Mouse (Mus musculus): ENCODE results near the gene Morc2a. TPM values are rescaled to one million over a fixed set of nuclear protein-coding genes. Genes with fewer than 3 reads are reported as not detected.

Gene Morc2a
- polyA plus RNA-seq, 1 experiment from 2014 or later, result 32.1 TPM

DNA sequence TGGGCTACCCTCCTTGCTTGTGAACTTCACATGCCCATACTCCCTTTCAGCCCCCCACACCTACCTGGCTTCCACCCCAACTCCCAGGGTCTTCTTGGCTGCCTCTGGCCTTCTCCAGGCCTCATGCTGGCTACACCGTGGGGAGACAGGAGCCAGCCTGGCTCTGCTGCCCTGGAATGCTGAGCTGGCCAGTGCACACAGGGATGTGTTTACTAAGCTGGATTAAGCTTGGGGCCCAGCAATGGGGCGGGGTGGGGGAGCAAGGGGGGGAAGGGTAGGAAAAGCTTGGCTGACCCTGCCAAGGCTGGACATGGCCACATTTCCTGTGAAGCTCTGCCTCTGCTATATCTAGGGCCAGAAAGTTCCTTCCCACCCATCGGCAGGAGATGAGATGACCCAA lies 73.0 kb downstream of the Morc2a start:
- WGBS, result 59% methylated on average over 3 of the region's 3 CpGs
- Histone ChIP-seq H3K9me3 (no peaks in the 10 kb centered on the region), H3K27ac (replicated peaks) (no peak overlapping the region), H3K27me3 (no peaks in the 10 kb centered on the region), H3K4me2 (no peak overlapping the region), H3K36me3 (no peaks in the 10 kb centered on the region), H3K4me3 (no peak overlapping the region), H3K9ac (no peak overlapping the region), H3K4me1 (replicated peaks) (peaks cover 29% of the 10 kb centered on the region)
- no peak for ATAC-seq (ENCODE audit: low FRiP score, low read depth)

DNA sequence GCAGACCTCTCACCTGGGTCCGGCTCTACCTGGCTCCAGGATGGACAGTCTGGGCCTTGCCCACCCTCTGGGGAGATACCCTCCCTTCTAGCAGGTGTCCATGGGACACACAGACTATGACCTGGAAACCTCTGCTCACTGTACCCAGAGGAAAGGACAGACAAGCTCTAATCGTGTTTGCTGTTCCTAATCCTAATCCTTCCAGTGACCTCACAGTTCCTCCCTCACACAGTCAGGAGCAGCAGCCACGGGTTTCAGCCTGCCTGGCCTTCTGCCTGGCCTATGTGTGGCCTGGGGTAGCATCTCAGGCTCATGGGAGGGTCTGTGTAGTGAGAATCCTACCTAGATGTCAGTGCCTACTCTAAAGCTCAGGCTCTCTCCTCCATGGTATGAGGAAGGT lies 73.9 kb downstream of the Morc2a start:
- WGBS, result 64% methylated on average over 3 of the region's 3 CpGs
- Histone ChIP-seq H3K27me3 (no peaks in the 10 kb centered on the region), H3K27ac (replicated peaks) (no peak overlapping the region), H3K4me3 (no peak overlapping the region), H3K4me1 (replicated peaks) (peaks cover 29% of the 10 kb centered on the region), H3K4me2 (no peak overlapping the region), H3K36me3 (no peaks in the 10 kb centered on the region), H3K9me3 (no peaks in the 10 kb centered on the region), H3K9ac (no peak overlapping the region)
- no peak for ATAC-seq (ENCODE audit: low FRiP score, low read depth)

DNA sequence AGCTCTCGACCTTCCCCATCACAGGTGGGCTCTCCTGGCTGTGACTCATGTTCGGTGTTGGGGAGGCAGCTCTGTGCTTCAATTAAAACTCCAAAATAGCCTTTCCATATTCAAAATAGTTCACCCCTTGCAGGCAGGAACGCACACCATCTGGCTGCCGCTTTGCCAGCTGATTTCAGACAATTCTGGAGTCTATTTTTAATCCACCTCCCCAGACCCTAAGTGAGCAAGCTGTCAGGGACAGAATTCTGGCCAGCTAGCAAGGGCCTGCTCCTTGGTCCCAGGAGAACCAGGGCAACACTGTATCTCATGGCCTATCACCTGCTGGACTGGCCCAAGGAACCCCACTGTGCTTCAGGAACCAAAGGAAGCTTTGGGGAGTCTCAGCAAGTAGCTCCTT lies 74.9 kb downstream of the Morc2a start:
- H3K4me1 ChIP-seq (replicated peaks), result peaks cover 29% of the 10 kb centered on the region
- no peaks in the 10 kb centered on the region for H3K36me3 ChIP-seq
- no peaks in the 10 kb centered on the region for H3K9me3 ChIP-seq
- H3K27me3 ChIP-seq, result no peaks in the 10 kb centered on the region
- H3K4me2 ChIP-seq, result no peak overlapping the region
- H3K4me3 ChIP-seq, result no peak overlapping the region
- no peak overlapping the region for H3K9ac ChIP-seq
- H3K27ac ChIP-seq (replicated peaks), result no peak overlapping the region
- 55% methylated on average over 4 of the region's 4 CpGs for WGBS
- ATAC-seq (ENCODE audit: low FRiP score, low read depth), result no peak

DNA sequence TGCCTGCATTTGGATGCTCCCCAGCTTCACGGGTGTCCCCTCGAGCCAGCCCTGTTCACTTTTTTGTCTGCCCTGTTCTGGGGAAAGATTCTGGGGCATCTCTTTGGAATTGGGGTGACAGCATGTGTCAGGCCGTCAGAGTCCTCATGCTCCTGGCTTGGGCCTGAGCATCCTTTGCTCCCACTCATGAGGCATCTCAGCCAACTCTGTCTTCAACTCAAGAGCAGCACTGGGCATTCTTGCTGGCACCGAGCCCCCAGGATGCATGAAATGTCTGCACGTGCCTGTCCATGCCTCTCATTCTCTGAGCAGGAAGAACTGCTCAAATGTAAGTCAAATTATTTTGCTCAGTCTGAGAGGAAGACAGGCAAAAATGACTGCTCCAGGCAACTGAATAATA lies 75.7 kb downstream of the Morc2a start:
- no peak for ATAC-seq (ENCODE audit: low FRiP score, low read depth)
- H3K4me1 ChIP-seq (replicated peaks), result peaks cover 29% of the 10 kb centered on the region
- H3K9ac ChIP-seq, result no peak overlapping the region
- H3K4me2 ChIP-seq, result no peak overlapping the region
- 0 out of 2 replicates have a peak overlapping the region, but pooled peaks have one; percentile 20 for H3K27ac ChIP-seq (replicated peaks)
- no peaks in the 10 kb centered on the region for H3K27me3 ChIP-seq
- no peak overlapping the region for H3K4me3 ChIP-seq
- 62% methylated on average over 5 of the region's 5 CpGs for WGBS
- no peaks in the 10 kb centered on the region for H3K36me3 ChIP-seq
- H3K9me3 ChIP-seq, result no peaks in the 10 kb centered on the region

DNA sequence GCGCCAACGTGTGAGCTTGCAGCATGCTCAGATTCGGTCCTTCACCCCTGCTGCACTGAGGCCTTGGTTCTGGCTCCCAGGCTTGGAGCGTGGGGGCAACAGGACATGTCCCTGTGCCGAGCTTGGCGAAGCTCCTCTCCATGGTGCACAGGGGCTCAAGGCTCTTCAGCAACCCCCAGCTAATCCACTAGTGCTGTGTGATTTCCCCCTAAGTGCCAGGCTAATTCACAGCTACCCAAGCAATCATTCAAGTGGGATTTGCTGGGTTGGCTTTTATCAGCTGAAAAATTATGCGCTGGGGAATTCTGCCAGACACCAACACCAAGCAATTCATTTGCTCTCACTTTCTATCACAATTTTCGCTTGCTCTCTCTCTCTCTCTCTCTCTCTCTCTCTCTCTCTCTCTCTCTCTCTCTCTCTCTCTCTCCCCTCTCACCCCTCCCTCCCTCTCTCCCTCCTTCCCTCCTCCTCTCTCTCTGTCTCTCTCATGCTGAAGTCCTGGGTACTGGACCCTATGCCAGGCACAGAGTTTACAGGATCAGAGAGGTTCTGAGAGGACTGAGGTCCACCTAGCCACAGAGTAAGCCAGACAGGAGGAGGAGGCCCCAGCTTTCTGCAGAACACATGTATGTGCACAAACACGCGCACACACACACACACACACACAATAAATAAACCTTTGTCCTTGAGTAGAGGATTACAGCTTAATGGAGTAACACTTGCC lies 76.5 kb downstream of the Morc2a start:
- Histone ChIP-seq H3K4me2 (no peak overlapping the region), H3K27me3 (no peaks in the 10 kb centered on the region), H3K9ac (no peak overlapping the region), H3K36me3 (no peaks in the 10 kb centered on the region), H3K27ac (replicated peaks) (peak overlapping the region; percentile 64; the same call in 1 of the 2 replicates), H3K4me3 (no peak overlapping the region), H3K4me1 (replicated peaks) (peaks cover 29% of the 10 kb centered on the region), H3K9me3 (no peaks in the 10 kb centered on the region)
- ATAC-seq (ENCODE audit: low FRiP score, low read depth), result 0 out of 2 replicates have a peak, but pooled peaks have one; percentile 24
- WGBS, result 50% methylated on average over 10 of the region's 10 CpGs

DNA sequence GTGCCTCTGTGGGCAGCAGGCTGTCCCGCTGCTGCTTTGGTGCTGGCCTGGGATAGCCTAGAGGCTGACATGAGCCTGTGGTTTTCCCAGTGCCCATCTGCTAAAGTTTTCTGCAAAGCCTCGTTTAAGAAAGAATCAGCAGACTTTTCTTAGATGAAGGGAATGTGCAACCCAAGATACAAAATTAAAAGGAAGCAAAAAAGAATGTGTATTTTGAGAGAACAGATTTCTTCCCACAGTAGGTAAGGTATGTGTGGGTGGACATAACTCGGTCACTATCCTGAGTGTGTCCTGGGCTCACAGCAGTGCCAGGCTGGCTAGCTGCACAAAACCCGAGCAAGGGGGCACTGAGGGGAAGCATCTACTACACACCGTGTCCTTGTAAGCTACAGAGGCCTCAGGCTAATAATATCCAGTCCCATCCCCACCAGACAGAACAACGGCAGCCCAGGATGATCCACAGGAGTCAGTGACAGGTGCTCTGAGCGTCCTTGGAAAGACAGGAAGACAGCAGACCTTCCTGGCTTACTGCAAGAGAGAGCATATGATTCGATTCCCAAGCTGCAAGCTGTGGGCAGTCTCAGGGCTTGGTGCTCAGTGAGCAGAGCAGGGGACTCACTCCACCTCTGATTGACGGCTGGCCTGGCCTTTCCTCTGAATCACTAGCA lies 78.6 kb downstream of the Morc2a start:
- Histone ChIP-seq H3K4me3 (no peak overlapping the region), H3K4me1 (replicated peaks) (peaks cover 29% of the 10 kb centered on the region), H3K9ac (no peak overlapping the region)

DNA sequence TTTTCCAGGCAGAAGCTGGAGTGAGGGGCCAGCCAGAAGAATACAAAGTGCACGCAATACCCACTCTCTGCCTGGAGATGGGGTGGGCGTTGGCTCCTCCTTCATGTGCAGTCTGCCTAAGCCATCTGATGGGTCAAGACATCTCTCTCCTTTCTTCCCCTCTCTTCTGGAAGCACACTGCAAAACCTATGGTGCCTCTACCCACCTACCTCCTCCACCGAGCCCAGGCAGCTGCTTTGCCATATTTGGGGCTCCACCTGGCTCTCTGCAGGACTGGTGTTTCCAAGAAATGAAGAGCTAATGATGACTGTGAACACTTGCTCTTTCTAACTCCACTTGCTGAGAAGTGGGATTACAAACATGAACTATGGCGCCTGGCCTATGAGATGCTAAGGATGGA lies 82.5 kb downstream of the Morc2a start:
- WGBS, result 93% methylated on average over 4 of the region's 4 CpGs
- no peaks in the 10 kb centered on the region for H3K9me3 ChIP-seq
- H3K27me3 ChIP-seq, result no peaks in the 10 kb centered on the region
- no peak overlapping the region for H3K9ac ChIP-seq
- ATAC-seq (ENCODE audit: low FRiP score, low read depth), result no peak
- no peak overlapping the region for H3K27ac ChIP-seq (replicated peaks)
- no peak overlapping the region for H3K4me3 ChIP-seq
- H3K4me1 ChIP-seq (replicated peaks), result peaks cover 16% of the 10 kb centered on the region
- no peak overlapping the region for H3K4me2 ChIP-seq
- no peaks in the 10 kb centered on the region for H3K36me3 ChIP-seq

More for the DNA sequence above, 78.6 kb downstream of the Morc2a start:
- H3K9me3 ChIP-seq, result no peaks in the 10 kb centered on the region
- no peaks in the 10 kb centered on the region for H3K36me3 ChIP-seq
- no peak for ATAC-seq (ENCODE audit: low FRiP score, low read depth)
- H3K27me3 ChIP-seq, result no peaks in the 10 kb centered on the region
- H3K27ac ChIP-seq (replicated peaks), result no peak overlapping the region
- H3K4me2 ChIP-seq, result no peak overlapping the region
- 72% methylated on average over 9 of the region's 9 CpGs for WGBS

DNA sequence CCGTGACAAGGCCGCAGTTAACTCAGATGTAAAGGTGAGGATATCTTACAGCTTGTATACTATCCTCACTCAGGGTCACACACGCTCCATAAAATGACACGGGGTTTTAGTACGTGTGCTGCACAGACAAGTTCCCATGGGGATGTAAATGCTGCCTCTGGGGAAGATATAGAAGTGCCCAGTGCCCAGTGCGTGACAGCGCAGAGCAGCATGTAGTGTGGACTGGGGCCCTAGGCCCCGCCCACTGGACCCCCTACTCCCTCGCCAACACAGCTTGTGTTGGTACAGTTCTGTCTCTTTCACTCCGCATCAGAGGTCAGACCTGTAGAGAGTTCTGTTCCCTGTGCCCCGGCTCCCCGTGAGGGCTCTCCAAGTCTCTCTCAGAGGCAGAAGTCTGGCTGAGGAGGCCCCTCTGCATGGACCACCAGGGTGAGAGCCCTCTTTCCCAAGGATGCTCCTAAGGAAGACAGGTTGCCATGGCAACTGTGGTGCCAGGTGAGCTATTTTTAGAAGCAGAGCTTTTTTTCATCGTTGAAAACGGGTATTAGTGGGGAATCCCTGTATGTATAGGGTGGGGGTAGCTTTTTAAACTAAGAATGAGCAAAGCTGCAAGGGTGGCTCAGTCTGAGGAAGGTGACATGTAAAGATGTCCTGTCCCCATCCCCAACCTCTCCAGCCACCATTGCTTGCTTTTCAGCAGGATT lies 85.1 kb downstream of the Morc2a start:
- Histone ChIP-seq H3K27me3 (no peaks in the 10 kb centered on the region), H3K4me2 (peak overlapping the region; percentile 25), H3K4me3 (no peak overlapping the region), H3K9ac (no peak overlapping the region), H3K4me1 (replicated peaks) (peaks cover 16% of the 10 kb centered on the region), H3K27ac (replicated peaks) (peak overlapping the region; percentile 82), H3K9me3 (no peaks in the 10 kb centered on the region), H3K36me3 (no peaks in the 10 kb centered on the region)
- WGBS, result 55% methylated on average over 14 of the region's 14 CpGs
- peak; percentile 76 for ATAC-seq (ENCODE audit: low FRiP score, low read depth)

DNA sequence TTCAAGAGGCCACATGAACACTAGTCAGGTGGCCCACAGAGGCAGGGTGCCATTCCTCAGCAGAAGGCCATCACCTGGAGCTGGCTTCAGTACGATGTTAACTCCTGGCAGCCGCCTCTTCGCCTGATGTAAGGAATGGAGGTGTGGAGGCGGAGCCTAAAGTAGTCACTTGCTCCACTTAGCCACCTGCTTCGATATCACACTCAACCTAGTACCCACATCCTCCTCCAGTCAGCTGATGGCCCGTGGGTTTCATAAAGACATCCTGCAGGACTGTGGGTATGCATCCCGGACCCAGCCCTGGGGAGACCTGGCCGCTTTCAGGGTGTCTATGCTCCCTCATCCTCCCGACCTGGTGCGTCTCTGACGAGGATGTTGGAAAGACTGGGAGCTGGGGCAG lies 86.7 kb downstream of the Morc2a start:
- peaks cover 16% of the 10 kb centered on the region for H3K4me1 ChIP-seq (replicated peaks)
- ATAC-seq (ENCODE audit: low FRiP score, low read depth), result no peak
- 84% methylated on average over 11 of the region's 11 CpGs for WGBS
- H3K36me3 ChIP-seq, result no peaks in the 10 kb centered on the region
- H3K4me2 ChIP-seq, result no peak overlapping the region
- no peak overlapping the region for H3K27ac ChIP-seq (replicated peaks)
- H3K27me3 ChIP-seq, result no peaks in the 10 kb centered on the region
- H3K4me3 ChIP-seq, result no peak overlapping the region
- H3K9me3 ChIP-seq, result no peaks in the 10 kb centered on the region
- H3K9ac ChIP-seq, result no peak overlapping the region

DNA sequence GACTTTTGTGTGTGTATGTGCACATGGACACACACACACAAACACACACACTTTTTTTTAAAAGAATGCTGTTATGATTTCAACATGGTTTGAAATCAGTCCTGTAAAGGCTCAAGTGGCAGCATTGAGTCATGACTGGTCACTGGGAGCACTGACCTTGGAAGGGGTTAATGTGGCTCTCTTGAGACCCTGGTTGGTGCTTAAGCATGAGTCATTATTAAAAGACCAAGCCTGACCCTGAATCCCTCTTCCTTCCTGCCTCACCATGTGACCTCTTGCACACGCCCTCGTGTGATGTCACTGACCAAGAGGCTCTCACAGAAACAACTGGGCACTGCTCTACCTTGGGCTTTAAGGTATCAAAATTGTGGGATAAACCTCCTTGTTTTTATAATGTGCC lies 89.8 kb downstream of the Morc2a start:
- Histone ChIP-seq H3K4me3 (no peak overlapping the region), H3K9ac (no peak overlapping the region), H3K27me3 (no peaks in the 10 kb centered on the region), H3K27ac (replicated peaks) (no peak overlapping the region), H3K36me3 (no peaks in the 10 kb centered on the region), H3K4me2 (no peak overlapping the region), H3K9me3 (no peaks in the 10 kb centered on the region), H3K4me1 (replicated peaks) (peaks cover 15% of the 10 kb centered on the region)
- ATAC-seq (ENCODE audit: low FRiP score, low read depth), result no peak
- 79% methylated on average over 2 of the region's 2 CpGs for WGBS

Measured in hindbrain, embryonic 15.5 days (tissue).